Mouse (Mus musculus): ENCODE measurements around the gene Asb3.

DNA sequence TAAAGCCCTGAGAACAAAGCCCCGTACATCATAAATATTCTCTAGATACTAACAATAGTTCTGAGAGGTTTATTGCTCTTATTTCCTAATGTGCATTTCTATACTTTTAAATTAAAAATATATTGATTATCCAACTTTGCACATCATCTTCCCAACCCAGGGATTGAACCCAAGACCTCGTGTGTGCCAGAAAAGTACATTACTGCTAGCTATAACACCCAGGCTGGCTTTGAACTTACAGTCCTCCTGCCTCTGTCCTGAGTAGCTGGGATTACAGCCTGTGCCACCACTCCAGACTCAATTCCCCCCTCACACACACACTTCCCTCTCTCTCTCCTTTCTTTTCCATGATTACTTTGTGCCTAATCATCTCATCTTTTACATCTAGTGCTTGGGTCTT, 2.9 kb downstream of the Asb3 start:
- no peak for TF ChIP-seq CTCF (IDR thresholded peaks at IDR 0.05; ENCODE audit: control insufficient read depth, insufficient read depth, low read length)
- no peak for TF ChIP-seq POLR2A (IDR thresholded peaks at IDR 0.05; ENCODE audit: borderline replicate concordance, control insufficient read depth, low read depth, low read length)
